Mouse (Mus musculus) right cerebral cortex, postnatal 14 days (tissue): Measurements from ENCODE around the gene Kctd7.
A peak's percentile ranks its signal among the peaks of the same experiment; 100 is the strongest.

Experiments used
- DNase-seq: peaks from one replicate; pipeline ENCODE4 v3.0.0; 2022

Gene Kctd7

GRCm38 (mm10) chr5:130144334-130145312, at the start of gene Kctd7:
TSS of gene Kctd7 (plus strand) at chr5:130144861.
- peak; percentile 93 for DNase-seq

GRCm38 (mm10) chr5:130096754-130097153, 47.9 kb upstream of the Kctd7 start:
- DNase-seq: no peak

- no peak for DNase-seq
These were observed 46.8 kb upstream of the Kctd7 start for GRCm38 (mm10) chr5:130097837-130098236.

- DNase-seq: no peak
These were observed 42.9 kb upstream of the Kctd7 start for GRCm38 (mm10) chr5:130101724-130102123.

- DNase-seq: no peak
These were observed 35.3 kb upstream of the Kctd7 start for GRCm38 (mm10) chr5:130109348-130109747.

- DNase-seq: no peak
These were observed 33.8 kb upstream of the Kctd7 start for GRCm38 (mm10) chr5:130110632-130111464.

GRCm38 (mm10) chr5:130112653-130113052, 32.0 kb upstream of the Kctd7 start:
- no peak for DNase-seq

GRCm38 (mm10) chr5:130116116-130116515, 28.5 kb upstream of the Kctd7 start:
- no peak for DNase-seq

- no peak for DNase-seq
These were observed 27.8 kb upstream of the Kctd7 start for GRCm38 (mm10) chr5:130116857-130117256.

- DNase-seq: no peak
These were observed 26.7 kb upstream of the Kctd7 start for GRCm38 (mm10) chr5:130117932-130118331.

GRCm38 (mm10) chr5:130119236-130119635, 25.4 kb upstream of the Kctd7 start:
- DNase-seq: no peak

GRCm38 (mm10) chr5:130120070-130120736, 24.5 kb upstream of the Kctd7 start:
- DNase-seq: no peak

- DNase-seq: no peak
These were observed 23.8 kb upstream of the Kctd7 start for GRCm38 (mm10) chr5:130120904-130121303.

- no peak for DNase-seq
These were observed 22.3 kb upstream of the Kctd7 start for GRCm38 (mm10) chr5:130122355-130122754.

- no peak for DNase-seq
These were observed 20.4 kb upstream of the Kctd7 start for GRCm38 (mm10) chr5:130124271-130124670.

GRCm38 (mm10) chr5:130128686-130129523, 15.8 kb upstream of the Kctd7 start:
- DNase-seq: no peak

- no peak for DNase-seq
These were observed 15.2 kb upstream of the Kctd7 start for GRCm38 (mm10) chr5:130129524-130129793.

- no peak for DNase-seq
These were observed 8.1 kb upstream of the Kctd7 start for GRCm38 (mm10) chr5:130136597-130136996.

- DNase-seq: peak; percentile 72
These were observed 5.3 kb upstream of the Kctd7 start for GRCm38 (mm10) chr5:130139393-130139792.

GRCm38 (mm10) chr5:130141138-130141537, 3.5 kb upstream of the Kctd7 start:
- DNase-seq: no peak

- no peak for DNase-seq
These were observed 2.6 kb upstream of the Kctd7 start for GRCm38 (mm10) chr5:130142041-130142440.

- no peak for DNase-seq
These were observed 1.6 kb upstream of the Kctd7 start for GRCm38 (mm10) chr5:130143101-130143500.
